Mouse (Mus musculus) ES-CJ7 (cell line): Measurements from ENCODE around the gene Aamp.
"Not testable (repeated sequence)": the region's sequence is repeated elsewhere in the genome, so short reads cannot be mapped to it uniquely, and the experiment has no call there.

ENCODE experiments used
- DNase-seq: peaks from one replicate; pipeline ENCODE4 v3.0.0; 2011; ENCODE audit warnings: low read depth, low spot score

Aamp gene

GRCm38 (mm10) chr1:74284543-74285160 lies at the start of gene Aamp, which contains the start of gene Pnkd:
TSS of gene Aamp (minus strand) at chr1:74284738.
TSS of gene Pnkd (plus strand) at chr1:74284930.
- peak; percentile 100 for DNase-seq

GRCm38 (mm10) chr1:74332930-74333329 lies 48.4 kb upstream of the Aamp start:
- DNase-seq = no peak

GRCm38 (mm10) chr1:74332241-74332763 lies 47.8 kb upstream of the Aamp start:
- peak; percentile 100 for DNase-seq

- no peak for DNase-seq
Observed at GRCm38 (mm10) chr1:74331046-74331681, 46.6 kb upstream of the Aamp start.

- DNase-seq = no peak
Observed at GRCm38 (mm10) chr1:74329899-74330431, 45.4 kb upstream of the Aamp start.

- DNase-seq = not testable (repeated sequence)
Observed at GRCm38 (mm10) chr1:74326916-74327315, 42.4 kb upstream of the Aamp start.

- DNase-seq = no peak
Observed at GRCm38 (mm10) chr1:74321396-74321795, 36.9 kb upstream of the Aamp start.

GRCm38 (mm10) chr1:74318711-74319110 lies 34.2 kb upstream of the Aamp start:
- no peak for DNase-seq

- DNase-seq = no peak
Observed at GRCm38 (mm10) chr1:74316114-74316827, 31.7 kb upstream of the Aamp start.

GRCm38 (mm10) chr1:74314796-74315195 lies 30.3 kb upstream of the Aamp start:
- no peak for DNase-seq

- DNase-seq = peak; percentile 91
Observed at GRCm38 (mm10) chr1:74313049-74313692, 28.6 kb upstream of the Aamp start.

GRCm38 (mm10) chr1:74309767-74310166 lies 25.2 kb upstream of the Aamp start:
- DNase-seq = peak; percentile 81

GRCm38 (mm10) chr1:74308001-74308964 lies 23.7 kb upstream of the Aamp start:
- DNase-seq = peak; percentile 91

- DNase-seq = peak; percentile 67
Observed at GRCm38 (mm10) chr1:74307146-74307545, 22.6 kb upstream of the Aamp start.

GRCm38 (mm10) chr1:74305522-74305921 lies 21.0 kb upstream of the Aamp start, which contains the start of gene Tmbim1:
TSS of gene Tmbim1 (minus strand) at chr1:74305622.
- DNase-seq = no peak

- no peak for DNase-seq
Observed at GRCm38 (mm10) chr1:74304946-74305345, 20.4 kb upstream of the Aamp start.

- DNase-seq = no peak
Observed at GRCm38 (mm10) chr1:74304339-74304790, 19.8 kb upstream of the Aamp start.

GRCm38 (mm10) chr1:74303509-74304338 lies 19.2 kb upstream of the Aamp start:
- DNase-seq = peak; percentile 58

GRCm38 (mm10) chr1:74302835-74303234 lies 18.3 kb upstream of the Aamp start:
- no peak for DNase-seq
